Mouse (Mus musculus): Measurements from ENCODE around the gene Cyp46a1.

Cyp46a1 gene

GRCm38 (mm10) chr12:108410416-108411208 is 76.4 kb downstream of the Cyp46a1 start:
- DNase-seq = no peak
